Mouse (Mus musculus) cerebellum, adult 2 months (tissue): Measurements from ENCODE around the gene Espn.

ENCODE experiments used
- CTCF ChIP-seq: fragments of 200-500 bp; IDR thresholded peaks from 2 replicates; pipeline ENCODE4 v1.5.1; 2011; ENCODE audit warnings: low read depth, mild to moderate bottlenecking, control low read depth, low read length, moderate library complexity, borderline replicate concordance; ENCODE audit not compliant: insufficient read depth
- POLR2A ChIP-seq: fragments of 200-500 bp; IDR thresholded peaks from 2 replicates; pipeline ENCODE4 v1.6.1; 2011; ENCODE audit warnings: low read length, control low read depth, borderline replicate concordance; ENCODE audit not compliant: insufficient read depth

GRCm38 (mm10) chr4:152145473-152145872 lies 6.7 kb downstream of the Espn start:
- TF ChIP-seq POLR2A (no peak), CTCF (no peak)
